Mouse (Mus musculus) Patski (cell line): ENCODE results near the gene Xab2. TPM values are rescaled to one million over a fixed set of nuclear protein-coding genes. Genes with fewer than 3 reads are reported as not detected.

ENCODE experiments used
- ATAC-seq: fragments of 100-300 bp; one replicate; pipeline ENCODE4 v1.8.0; 2021
- CTCF ChIA-PET: fragments of 350-600 bp; sonication (Branson Sonifier 250); formaldehyde crosslinking; loops from one replicate; lab custom pipeline; 2022; ENCODE audit warnings: inconsistent platforms; lab: Charles Lee
- POLR2A ChIA-PET: fragments of 350-600 bp; sonication (Branson Sonifier 250); formaldehyde crosslinking; loops from one replicate; lab custom pipeline; 2022; ENCODE audit warnings: antibody characterized with exemption, inconsistent platforms; lab: Charles Lee
- DNase-seq: peaks from one replicate; pipeline ENCODE4 v3.0.0-alpha.2; 2011; ENCODE audit warnings: low read depth, low spot score
- H3K27me3 ChIP-seq: fragments of 371-371 bp; one replicate; pipeline ENCODE4 v1.5.1; 2021
- CTCF ChIP-seq: fragments of 100-300 bp; IDR thresholded peaks from one replicate; pipeline ENCODE4 v1.5.1; 2021
- in situ Hi-C: fragments of 300-500 bp; cut with MboI; formaldehyde crosslinking; loops from 3 replicates; pipeline ENCODE4 v1.11.1; 2018; ENCODE audit warnings: low pct_unique_long_range_greater_than_20kb, mixed read lengths
- polyA plus RNA-seq: library from polyadenylated mRNA; unstranded; gene quantifications from one replicate; pipeline ENCODE4 v1.2.3, GENCODE M21; 2021

Gene Xab2
- polyA plus RNA-seq, 1 experiment from 2014 or later, result 48.4 TPM

- ChIA-PET CTCF (interaction anchor here (1.0 kb wide), 1 partner anchor 28 kb away, joined by 3 read pairs; no protein-coding TSS in a partner anchor), POLR2A (no interaction called here)
- in situ Hi-C loops, result no loop called here
- no peak for TF ChIP-seq CTCF
- ATAC-seq (no peak), DNase-seq (no peak)
- H3K27me3 ChIP-seq, result no peaks in the 10 kb centered on the region
Measured at GRCm38 (mm10) chr8:3574546-3574945, 46.6 kb downstream of the Xab2 start.

DNA sequence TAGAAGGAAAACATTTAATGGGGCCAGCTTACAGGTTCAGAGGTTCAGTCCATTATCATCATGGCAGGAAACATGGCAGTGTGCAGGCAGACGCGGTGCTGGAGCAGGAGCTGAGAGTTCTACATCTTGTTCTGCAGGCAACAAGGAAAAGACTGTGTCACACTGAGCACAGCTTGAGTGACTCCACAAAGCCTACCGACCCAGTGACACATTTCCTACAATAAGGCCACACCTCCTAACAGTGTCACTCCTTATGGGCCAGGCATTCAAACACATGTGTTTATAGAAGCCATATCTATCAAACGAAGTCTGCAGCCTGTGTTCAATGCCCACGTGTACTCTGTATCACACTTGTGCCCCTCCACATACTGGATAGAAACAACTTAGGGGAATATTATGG lies 51.3 kb downstream of the Xab2 start:
- CTCF ChIA-PET, result no interaction called here
- POLR2A ChIA-PET, result no interaction called here
- DNase-seq (no peak), ATAC-seq (no peak)
- in situ Hi-C loops, result no loop called here
- no peak for TF ChIP-seq CTCF
- no peaks in the 10 kb centered on the region for H3K27me3 ChIP-seq

GRCm38 (mm10) chr8:3568378-3568777 lies 52.7 kb downstream of the Xab2 start:
- ATAC-seq, result no peak
- no peak for DNase-seq
- in situ Hi-C loops, result no loop called here

DNA sequence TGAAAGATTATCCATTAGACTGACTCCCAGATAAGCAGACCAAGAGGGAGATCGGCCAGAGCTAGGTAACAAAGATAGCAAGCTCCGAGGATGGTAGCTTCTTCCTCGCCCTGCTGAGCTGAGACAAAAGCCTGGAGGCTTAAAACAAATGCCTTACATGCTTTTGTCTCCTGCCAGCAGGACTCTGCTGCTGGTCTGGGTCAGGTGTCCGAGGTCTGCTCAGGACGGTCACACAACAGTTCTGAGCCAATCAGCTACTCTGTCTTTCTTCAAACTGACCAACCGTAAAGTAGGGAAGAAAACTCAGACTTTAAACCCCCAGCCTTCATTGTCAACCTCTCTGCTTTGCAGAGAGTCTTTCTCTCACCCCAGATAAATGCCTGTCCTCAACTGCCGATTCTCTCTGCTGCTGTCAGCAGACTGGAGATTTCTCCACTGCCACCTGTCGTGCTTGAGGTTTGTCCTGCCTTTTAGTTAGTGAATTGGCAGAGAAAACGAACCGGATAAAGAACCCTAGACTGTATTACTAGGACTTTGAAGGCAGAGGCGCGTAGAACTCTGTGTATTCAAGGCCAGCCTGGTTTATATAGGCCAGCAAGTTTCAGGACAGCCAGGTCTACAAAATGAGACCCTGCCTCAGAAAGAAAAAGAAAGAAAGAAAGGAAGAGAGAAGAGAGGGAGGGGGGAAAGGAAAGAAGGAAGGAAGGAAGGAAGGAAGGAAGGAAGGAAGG lies 53.3 kb downstream of the Xab2 start, which contains the start of gene C330021F23Rik:
Gene C330021F23Rik (plus strand): TSS at position 350 of the 731 bp plus-strand sequence.
- in situ Hi-C loops, result no loop called here
- CTCF ChIA-PET, result interaction anchor here (1.0 to 1.5 kb wide), 2 partner anchors 9 to 104 kb away, joined by 3 to 9 read pairs; partner anchors contain the start of gene Fcor
- peak; percentile 28 for DNase-seq
- peak; percentile 89 for ATAC-seq
- POLR2A ChIA-PET, result interaction anchor here (0.6 kb wide), 1 partner anchor 77 kb away, joined by 3 read pairs; no protein-coding TSS in a partner anchor
- TF ChIP-seq CTCF, result no peak
- no peaks in the 10 kb centered on the region for H3K27me3 ChIP-seq

More at GRCm38 (mm10) chr8:3568378-3568777, 52.7 kb downstream of the Xab2 start:
- CTCF ChIA-PET, result interaction anchor here (1.0 to 1.5 kb wide), 2 partner anchors 9 to 104 kb away, joined by 3 to 9 read pairs; partner anchors contain the start of gene Fcor
- no peaks in the 10 kb centered on the region for H3K27me3 ChIP-seq
- POLR2A ChIA-PET, result no interaction called here
- no peak for TF ChIP-seq CTCF

Other genes starting within 250 kb of the Xab2 start
- 37.0 TPM for gene Arhgef18, start 228.3 kb downstream of the Xab2 start, polyA plus RNA-seq
- 12.0 TPM for gene Pex11g, start 153.6 kb downstream of the Xab2 start, polyA plus RNA-seq
- not detected for gene Tex45, start 150.5 kb downstream of the Xab2 start, polyA plus RNA-seq
- gene Zfp358, start 128.2 kb downstream of the Xab2 start, polyA plus RNA-seq, result 45.2 TPM
- gene Mcoln1, start 120.9 kb downstream of the Xab2 start, polyA plus RNA-seq, result 85.9 TPM
- 83.0 TPM for gene Pnpla6, start 105.9 kb downstream of the Xab2 start, polyA plus RNA-seq
- gene C330021F23Rik, start 53.3 kb downstream of the Xab2 start, polyA plus RNA-seq, result 3.3 TPM
- 18.5 TPM for gene Camsap3, start 34.0 kb downstream of the Xab2 start, polyA plus RNA-seq
- 85.7 TPM for gene Pet100, start 232 bp upstream of the Xab2 start, polyA plus RNA-seq
- gene Pcp2, start 4.2 kb upstream of the Xab2 start, polyA plus RNA-seq, result not detected
- 156 TPM for gene Stxbp2, start 9.6 kb upstream of the Xab2 start, polyA plus RNA-seq
- gene Retn, start 34.5 kb upstream of the Xab2 start, polyA plus RNA-seq, result 0.24 TPM
- not detected for gene Mcemp1, start 44.4 kb upstream of the Xab2 start, polyA plus RNA-seq
- gene Fcor, start 51.0 kb upstream of the Xab2 start, polyA plus RNA-seq, result 4.6 TPM
- gene Trappc5, start 55.0 kb upstream of the Xab2 start, polyA plus RNA-seq, result 24.8 TPM
- gene Fcer2a, start 72.9 kb upstream of the Xab2 start, polyA plus RNA-seq, result 0.09 TPM
- gene Clec4g, start 99.3 kb upstream of the Xab2 start, polyA plus RNA-seq, result not detected
- gene Cd209a, start 127.7 kb upstream of the Xab2 start, polyA plus RNA-seq, result not detected
- gene Cd209e, start 233.0 kb upstream of the Xab2 start, polyA plus RNA-seq, result not detected